Mouse (Mus musculus) effector memory CD4-positive, alpha-beta T cell, adult 5 months (primary cell): ENCODE data around the gene Immp2l. TPM values are rescaled to one million over a fixed set of nuclear protein-coding genes. Genes with fewer than 3 reads are reported as not detected.

ENCODE experiments used
- polyA plus RNA-seq: library from polyadenylated mRNA; unstranded; fragments of 100-300 nt; shearing (Covaris generic); gene quantifications from one replicate; pipeline ENCODE4 v1.2.1, GENCODE M21; 2017

The Immp2l gene
- polyA plus RNA-seq, result 20.0 TPM

GRCm38 (mm10) chr12:41023511-41024421, at the start of gene Immp2l:
Gene Immp2l, plus strand, starts transcription at chr12:41024090.

GRCm38 (mm10) chr12:41486331-41486730, 462.4 kb downstream of the Immp2l start, which contains the start of gene Lrrn3:
Gene Lrrn3, minus strand, starts transcription at chr12:41486431.

